Mouse (Mus musculus) cerebellum, adult 2 months (tissue): ENCODE results near the gene Plekha6. TPM values are rescaled to one million over a fixed set of nuclear protein-coding genes. Genes with fewer than 3 reads are reported as not detected.

Source experiments
- DNase-seq, 2 experiments: peaks; one replicate each; pipeline ENCODE4 v3.0.0; 2021
- H3K27ac ChIP-seq: fragments of 200-500 bp; 2 replicates; pipeline ENCODE4 v1.5.1; 2012; ENCODE audit warnings: low read length, control low read depth, inconsistent platforms; ENCODE audit not compliant: insufficient read depth
- H3K27me3 ChIP-seq: fragments of 200-500 bp; 2 replicates; pipeline ENCODE4 v1.6.1; 2012; ENCODE audit warnings: inconsistent platforms, mild to moderate bottlenecking, low read length, moderate library complexity; ENCODE audit not compliant: control insufficient read depth, insufficient read depth
- H3K4me1 ChIP-seq: fragments of 200-500 bp; 2 replicates; pipeline ENCODE4 v1.6.1; 2011; ENCODE audit warnings: low read length; ENCODE audit not compliant: control insufficient read depth, insufficient read depth
- H3K4me3 ChIP-seq: fragments of 200-500 bp; replicated peaks from 2 replicates; pipeline ENCODE3; 2011; ENCODE audit warnings: mild to moderate bottlenecking, low read depth, low read length, control low read depth; ENCODE audit not compliant: insufficient read depth
- CTCF ChIP-seq: fragments of 200-500 bp; IDR thresholded peaks from 2 replicates; pipeline ENCODE4 v1.5.1; 2011; ENCODE audit warnings: low read depth, mild to moderate bottlenecking, control low read depth, low read length, moderate library complexity, borderline replicate concordance; ENCODE audit not compliant: insufficient read depth
- POLR2A ChIP-seq: fragments of 200-500 bp; IDR thresholded peaks from 2 replicates; pipeline ENCODE4 v1.6.1; 2011; ENCODE audit warnings: low read length, control low read depth, borderline replicate concordance; ENCODE audit not compliant: insufficient read depth
- WGBS: fragments of 180-500 bp; shearing (Covaris S2); methylation state at CpG from one replicate; pipeline ENCODE4 v1.1.7; 2018; 5-methylcytosine and 5-hydroxymethylcytosine counted together
- polyA plus RNA-seq: library from polyadenylated mRNA; depleted of rRNA; stranded (reverse); fragments of >200 nt; gene quantifications from 2 replicates; pipeline ENCODE4 v1.2.3, GENCODE M21; 2012

The Plekha6 gene
- polyA plus RNA-seq, 1 experiment, result 77.2 TPM

DNA sequence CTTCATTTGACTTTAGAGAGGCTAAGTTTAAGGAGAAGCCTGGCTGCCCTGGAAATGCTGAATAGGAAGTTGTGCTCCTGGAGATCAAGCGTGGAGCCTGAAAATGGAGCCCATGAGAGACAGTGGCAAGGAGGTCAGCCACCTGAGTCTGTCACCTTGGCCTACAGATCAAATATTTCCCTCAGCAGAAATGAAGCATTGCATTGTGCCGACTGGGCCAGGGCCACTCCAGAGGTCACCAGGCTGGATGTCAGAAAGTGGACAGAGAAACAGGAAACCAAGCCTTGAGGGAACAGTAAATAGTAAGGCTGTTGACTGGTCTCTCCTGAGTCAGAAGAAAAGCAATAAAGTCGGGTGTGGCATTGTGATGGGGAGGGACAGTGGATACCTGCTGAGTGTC, 61.1 kb downstream of the Plekha6 start:
- 89% methylated on average over 3 of the region's 3 CpGs for WGBS
- TF ChIP-seq CTCF (no peak), POLR2A (no peak)
- no peak overlapping the region for H3K4me3 ChIP-seq
- no peak for DNase-seq
- no peaks in the 10 kb centered on the region; the same call in 1 of the 2 replicates for H3K27me3 ChIP-seq
- H3K4me1 ChIP-seq, result peaks cover 16% of the 10 kb centered on the region
- no peak overlapping the region for H3K27ac ChIP-seq

DNA sequence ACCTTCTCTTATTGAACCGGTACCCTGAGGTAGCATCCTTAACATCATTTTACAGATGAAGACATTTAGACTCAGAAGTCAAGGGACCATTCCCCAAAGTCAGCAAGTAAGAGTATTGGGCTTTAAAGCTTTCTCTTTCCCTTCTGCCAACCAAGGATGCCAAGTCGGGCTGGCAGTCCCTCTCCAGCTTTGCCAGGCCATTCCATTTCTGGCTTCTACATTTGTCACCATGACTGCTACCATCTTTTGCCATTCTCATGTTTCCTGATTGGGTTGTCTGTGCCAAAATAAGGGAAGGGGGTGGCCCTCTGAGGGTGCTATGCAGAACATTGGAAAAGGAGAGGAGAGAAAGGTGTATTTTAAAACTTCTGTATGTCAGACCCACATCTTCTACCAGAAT, 61.6 kb downstream of the Plekha6 start:
- 83% methylated on average over 2 of the region's 2 CpGs for WGBS
- no peak for TF ChIP-seq CTCF
- no peak for TF ChIP-seq POLR2A
- DNase-seq, result no peak
- no peaks in the 10 kb centered on the region; the same call in 1 of the 2 replicates for H3K27me3 ChIP-seq
- no peak overlapping the region for H3K4me3 ChIP-seq
- peaks cover 16% of the 10 kb centered on the region for H3K4me1 ChIP-seq
- no peak overlapping the region for H3K27ac ChIP-seq

DNA sequence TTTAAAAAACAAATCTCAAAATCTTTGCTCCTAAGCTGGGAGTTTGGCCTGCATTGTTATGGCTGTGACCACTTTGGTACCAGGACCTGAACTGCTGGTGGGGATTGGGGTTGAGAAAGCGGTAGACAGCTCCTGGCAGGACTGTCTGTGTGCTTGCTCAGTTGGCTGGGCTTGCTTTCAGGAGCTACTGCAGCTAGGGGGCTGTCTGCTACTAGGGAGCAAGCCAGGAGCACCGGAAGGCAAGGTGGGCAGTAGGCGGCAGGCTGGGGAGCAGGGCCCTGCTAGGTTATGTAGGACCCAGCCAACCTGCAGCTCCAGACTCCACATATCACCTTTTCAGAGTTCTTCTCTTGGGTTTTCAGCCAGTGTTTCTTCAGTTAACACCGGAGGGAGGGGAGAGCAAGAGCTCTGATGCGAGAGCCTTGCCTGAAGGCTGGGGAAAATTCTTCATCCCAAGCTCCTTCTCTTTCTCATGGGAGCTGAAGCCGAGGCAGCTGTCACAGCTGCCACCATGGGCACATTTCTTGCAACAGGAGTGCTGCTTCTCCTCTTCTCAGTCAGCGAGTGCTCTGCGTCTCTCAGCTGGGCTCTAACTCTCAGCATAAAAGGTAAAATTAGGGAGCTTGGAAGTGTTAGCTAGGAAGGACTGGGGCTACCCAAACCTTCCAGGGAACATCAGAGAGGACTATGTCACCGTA, 62.1 kb downstream of the Plekha6 start:
- no peak for TF ChIP-seq POLR2A
- Histone ChIP-seq H3K27ac (no peak overlapping the region), H3K4me1 (peaks cover 16% of the 10 kb centered on the region), H3K27me3 (no peaks in the 10 kb centered on the region; the same call in 1 of the 2 replicates), H3K4me3 (no peak overlapping the region)
- peak in 1 of 2 experiments; percentile 29 for DNase-seq
- WGBS, result 68% methylated on average over 9 of the region's 9 CpGs

DNA sequence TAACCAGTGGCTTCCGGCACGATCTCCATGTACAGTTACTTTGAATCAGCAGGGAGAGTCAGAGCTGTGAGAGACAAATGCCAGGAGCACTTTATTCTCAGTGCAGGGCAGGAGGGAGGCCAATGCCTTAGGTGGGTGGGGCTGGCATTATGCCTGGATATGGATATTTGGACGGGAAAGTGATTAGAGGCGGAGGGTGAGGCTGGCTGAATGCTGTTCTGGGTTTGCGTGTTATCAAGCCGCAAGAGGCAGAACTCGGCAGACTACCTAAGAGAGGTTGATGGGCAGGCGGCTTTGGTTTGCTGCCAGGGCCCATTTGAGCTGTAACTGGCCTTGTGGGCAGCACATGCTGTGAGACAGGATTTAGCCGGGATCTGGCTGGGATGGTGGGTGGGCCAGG, 62.9 kb downstream of the Plekha6 start:
- Histone ChIP-seq H3K27ac (no peak overlapping the region), H3K4me1 (peaks cover 16% of the 10 kb centered on the region), H3K4me3 (no peak overlapping the region), H3K27me3 (no peaks in the 10 kb centered on the region)
- DNase-seq, result peak; percentile 46 to 48
- 11% methylated on average over 9 of the region's 9 CpGs for WGBS
- TF ChIP-seq CTCF (no peak), POLR2A (no peak)

DNA sequence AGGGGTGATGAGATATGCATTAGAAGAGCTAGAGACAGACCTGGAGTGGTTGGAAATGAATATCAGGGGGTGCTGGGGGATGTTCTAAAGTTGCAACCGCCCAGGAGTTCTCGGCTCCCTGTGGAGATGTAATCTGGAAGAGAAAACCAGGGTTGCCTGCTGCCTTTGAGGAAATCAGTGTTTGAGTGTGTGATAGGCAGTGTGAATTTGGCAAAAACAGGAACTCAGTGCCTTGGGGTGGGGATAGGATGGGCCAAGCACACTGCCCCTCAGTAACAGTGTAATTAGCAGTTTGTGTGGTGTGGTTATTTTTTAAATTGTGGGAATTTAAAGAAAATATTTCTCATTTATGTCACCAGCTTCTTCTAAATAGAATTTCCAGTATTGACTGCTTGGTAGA, 63.4 kb downstream of the Plekha6 start:
- H3K4me1 ChIP-seq, result peaks cover 15% of the 10 kb centered on the region
- no peaks in the 10 kb centered on the region for H3K27me3 ChIP-seq
- no peak for DNase-seq
- no peak overlapping the region for H3K27ac ChIP-seq
- H3K4me3 ChIP-seq, result no peak overlapping the region
- WGBS, result 31% methylated on average over 2 of the region's 2 CpGs
- TF ChIP-seq POLR2A (no peak), CTCF (no peak)

DNA sequence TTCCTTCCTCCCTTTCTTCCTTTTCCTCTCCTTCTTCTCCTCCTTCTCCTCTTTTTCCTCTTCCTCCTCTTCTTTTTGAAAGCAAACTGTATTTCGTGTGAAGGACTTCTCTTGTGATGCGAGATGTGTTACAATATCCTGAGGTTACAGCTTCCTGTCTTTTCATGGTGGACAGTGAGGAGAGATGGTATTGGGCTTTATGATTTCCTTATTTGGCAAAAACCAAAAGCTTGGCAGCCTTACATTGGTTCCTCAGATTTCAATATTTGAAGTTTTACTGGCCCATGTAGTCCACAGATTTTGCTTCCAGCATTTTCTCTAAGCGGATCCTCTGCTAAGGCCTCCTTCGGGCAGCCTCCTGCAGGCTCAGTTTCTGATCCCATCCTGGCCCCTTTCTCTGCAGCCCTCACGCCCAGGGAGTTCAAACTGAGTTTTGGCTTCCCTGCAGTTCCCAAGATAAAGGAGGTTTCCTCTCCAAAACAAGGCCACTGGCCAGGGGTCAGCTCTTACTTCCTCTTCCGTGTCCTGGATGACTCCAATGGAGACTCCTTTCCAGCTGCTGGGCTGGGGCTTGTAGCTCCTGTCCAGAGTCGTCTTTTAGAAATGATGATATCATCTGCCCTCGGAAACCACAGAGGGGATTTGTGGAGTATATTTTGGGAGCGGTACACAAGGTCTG, 64.9 kb downstream of the Plekha6 start:
- Histone ChIP-seq H3K4me1 (peaks cover 16% of the 10 kb centered on the region), H3K27me3 (no peaks in the 10 kb centered on the region), H3K4me3 (no peak overlapping the region), H3K27ac (no peak overlapping the region)
- 88% methylated on average over 9 of the region's 9 CpGs for WGBS
- DNase-seq, result no peak
- TF ChIP-seq POLR2A (no peak), CTCF (no peak)

DNA sequence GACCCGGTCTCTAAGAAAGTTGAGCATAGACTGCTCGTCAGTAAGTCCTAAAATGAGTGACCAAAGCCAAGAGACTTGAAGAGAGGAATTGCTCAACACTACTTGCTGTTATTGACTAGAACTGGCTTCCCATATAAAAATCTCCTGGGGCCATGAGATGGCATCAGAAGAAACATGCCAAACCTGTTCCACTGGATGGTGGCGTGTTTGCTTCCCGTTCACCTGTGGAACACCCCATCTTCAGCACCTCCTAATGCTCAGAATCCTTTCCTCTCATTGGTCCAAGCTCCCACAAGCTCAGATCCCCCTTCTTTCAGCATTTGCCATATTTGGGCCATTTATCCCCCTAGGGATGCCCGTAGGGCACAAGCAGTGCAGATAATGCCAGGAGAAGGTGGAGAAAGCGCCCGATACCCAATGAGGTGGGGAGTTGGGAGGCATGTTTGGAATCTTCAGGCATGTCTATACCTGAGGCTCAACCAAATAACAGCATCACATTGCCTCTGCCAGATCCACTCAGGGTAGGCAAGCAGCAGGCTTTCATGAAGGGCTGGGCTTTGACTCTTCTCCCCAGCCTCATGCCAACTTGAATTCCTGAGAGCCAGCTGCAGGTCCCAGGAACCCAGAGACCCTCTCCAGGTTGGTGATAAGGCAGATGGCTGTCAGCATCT, 67.6 kb downstream of the Plekha6 start:
- H3K27me3 ChIP-seq, result no peaks in the 10 kb centered on the region
- TF ChIP-seq CTCF, result no peak
- no peak for TF ChIP-seq POLR2A
- peaks cover 9% of the 10 kb centered on the region for H3K4me1 ChIP-seq
- DNase-seq, result no peak
- WGBS, result 98% methylated on average over 7 of the region's 7 CpGs
- no peak overlapping the region for H3K27ac ChIP-seq
- no peak overlapping the region for H3K4me3 ChIP-seq

DNA sequence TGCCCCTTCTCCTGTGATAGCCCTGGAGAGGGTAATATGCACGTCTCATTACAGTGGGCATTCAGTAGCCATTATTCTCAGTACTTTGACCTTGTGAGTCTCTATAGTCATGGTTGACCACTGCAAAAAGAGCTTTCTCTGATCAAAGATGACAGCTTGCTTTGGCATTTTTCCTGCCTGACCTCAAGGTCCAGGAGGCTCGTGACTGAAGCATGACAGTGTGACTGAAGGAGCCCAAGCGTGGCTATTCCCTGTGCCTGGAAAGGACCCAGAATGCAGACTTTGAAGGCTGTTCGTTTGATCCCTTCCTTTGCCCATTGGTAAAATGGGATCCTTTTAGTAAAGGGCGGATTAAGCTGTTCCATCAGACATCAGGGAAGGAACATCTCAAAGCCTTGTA, 71.9 kb downstream of the Plekha6 start:
- H3K4me1 ChIP-seq, result peaks cover 3% of the 10 kb centered on the region; the same call in 1 of the 2 replicates
- DNase-seq, result no peak
- no peak overlapping the region for H3K27ac ChIP-seq
- WGBS, result 75% methylated on average over 5 of the region's 5 CpGs
- TF ChIP-seq POLR2A (no peak), CTCF (no peak)
- H3K4me3 ChIP-seq, result no peak overlapping the region
- no peaks in the 10 kb centered on the region for H3K27me3 ChIP-seq
